Mouse (Mus musculus) heart, embryonic 12.5 days (tissue): ENCODE data around the gene Caprin2. TPM values are rescaled to one million over a fixed set of nuclear protein-coding genes. Genes with fewer than 3 reads are reported as not detected.

Experiments used
- ATAC-seq: fragments of 200-750 bp; cut with Nextera tagmentation; 2 replicates; pipeline ENCODE4 v1.8.0; 2017; ENCODE audit warnings: moderate TSS enrichment, moderate library complexity; ENCODE audit not compliant: insufficient number of reproducible peaks, low FRiP score
- H3K27ac ChIP-seq: fragments of 300-500 bp; sonication (generic); 2 replicates; pipeline ENCODE4 v1.5.1; 2016; ENCODE audit warnings: mild to moderate bottlenecking, moderate library complexity; ENCODE audit not compliant: poor library complexity, severe bottlenecking
- H3K27me3 ChIP-seq: fragments of 300-500 bp; sonication (generic); replicated peaks from 2 replicates; pipeline ENCODE4 v1.6.1; 2016; ENCODE audit warnings: mild to moderate bottlenecking, moderate library complexity
- H3K36me3 ChIP-seq: fragments of 300-500 bp; sonication (generic); 2 replicates; pipeline ENCODE4 v1.6.1; 2016; ENCODE audit warnings: mild to moderate bottlenecking, moderate library complexity
- H3K4me1 ChIP-seq: fragments of 300-500 bp; sonication (generic); replicated peaks from 2 replicates; pipeline ENCODE4 v1.6.1; 2016; ENCODE audit warnings: mild to moderate bottlenecking
- H3K4me2 ChIP-seq: fragments of 300-500 bp; sonication (generic); 2 replicates; pipeline ENCODE4 v1.6.1; 2016; ENCODE audit warnings: mild to moderate bottlenecking, moderate library complexity
- H3K4me3 ChIP-seq: fragments of 300-500 bp; sonication (generic); 2 replicates; pipeline ENCODE4 v1.5.1; 2016; ENCODE audit warnings: mild to moderate bottlenecking
- H3K9ac ChIP-seq: fragments of 300-500 bp; sonication (generic); 2 replicates; pipeline ENCODE4 v1.6.1; 2016; ENCODE audit warnings: mild to moderate bottlenecking, moderate library complexity
- H3K9me3 ChIP-seq: fragments of 300-500 bp; sonication (generic); replicated peaks from 2 replicates; pipeline ENCODE4 v1.6.1; 2016; ENCODE audit warnings: mild to moderate bottlenecking, moderate library complexity
- WGBS: fragments of 180-500 bp; shearing (Covaris S2); methylation state at CpG from one replicate; pipeline ENCODE4 v1.1.7; 2016; 5-methylcytosine and 5-hydroxymethylcytosine counted together
- polyA plus RNA-seq: library from polyadenylated mRNA; unstranded; fragments of >200 nt; fragmentation: Nextera tagmentation; extraction: Ambion mirVana; gene quantifications from 2 replicates; pipeline ENCODE4 v1.2.1, GENCODE M21; 2016

Gene Caprin2
- polyA plus RNA-seq, 1 experiment from 2014 or later: 18.3 TPM

- 38% methylated on average over 3 of the region's 3 CpGs for WGBS
- H3K27me3 ChIP-seq: no peaks in the 10 kb centered on the region
- no peaks in the 10 kb centered on the region for H3K36me3 ChIP-seq
- no peak for ATAC-seq
- H3K9me3 ChIP-seq: no peaks in the 10 kb centered on the region
- peaks cover 5% of the 10 kb centered on the region; the same call in 1 of the 2 replicates for H3K4me1 ChIP-seq
- peak overlapping the region; percentile 97 for H3K4me2 ChIP-seq
- H3K9ac ChIP-seq: no peak overlapping the region
- H3K4me3 ChIP-seq: peak overlapping the region; percentile 93
- H3K27ac ChIP-seq: no peak overlapping the region
Measured at GRCm38 (mm10) chr6:148831728-148832121, 64.3 kb downstream of the Caprin2 start.

- peak within 1 kb of the TSS; percentile 93 for H3K4me3 ChIP-seq
- H3K9me3 ChIP-seq: no peaks in the 10 kb centered on the region
- under 1% methylated on average over 47 of the region's 47 CpGs for WGBS
- H3K4me1 ChIP-seq: peaks cover 5% of the 10 kb centered on the region; the same call in 1 of the 2 replicates
- ATAC-seq: peak; percentile 97
- H3K27me3 ChIP-seq: no peaks in the 10 kb centered on the region
- peak within 1 kb of the TSS; percentile 97 for H3K4me2 ChIP-seq
- H3K9ac ChIP-seq: peak within 1 kb of the TSS; percentile 84
- H3K27ac ChIP-seq: peak within 1 kb of the TSS; percentile 32
- no peaks in the 10 kb centered on the region for H3K36me3 ChIP-seq
Measured at GRCm38 (mm10) chr6:148830748-148831727, 65.0 kb downstream of the Caprin2 start, which contains the start of gene Ipo8. TSS of gene Ipo8 (minus strand) at chr6:148831467.

- H3K9ac ChIP-seq: peak overlapping the region; percentile 84
- WGBS: 15% methylated on average over 3 of the region's 3 CpGs
- H3K27me3 ChIP-seq: no peaks in the 10 kb centered on the region
- no peak overlapping the region for H3K27ac ChIP-seq
- ATAC-seq: no peak
- peak overlapping the region; percentile 93 for H3K4me3 ChIP-seq
- H3K4me1 ChIP-seq: peaks cover 5% of the 10 kb centered on the region; the same call in 1 of the 2 replicates
- no peaks in the 10 kb centered on the region for H3K36me3 ChIP-seq
- H3K9me3 ChIP-seq: no peaks in the 10 kb centered on the region
- H3K4me2 ChIP-seq: peak overlapping the region; percentile 97
Measured at GRCm38 (mm10) chr6:148830355-148830747, 65.7 kb downstream of the Caprin2 start.

DNA sequence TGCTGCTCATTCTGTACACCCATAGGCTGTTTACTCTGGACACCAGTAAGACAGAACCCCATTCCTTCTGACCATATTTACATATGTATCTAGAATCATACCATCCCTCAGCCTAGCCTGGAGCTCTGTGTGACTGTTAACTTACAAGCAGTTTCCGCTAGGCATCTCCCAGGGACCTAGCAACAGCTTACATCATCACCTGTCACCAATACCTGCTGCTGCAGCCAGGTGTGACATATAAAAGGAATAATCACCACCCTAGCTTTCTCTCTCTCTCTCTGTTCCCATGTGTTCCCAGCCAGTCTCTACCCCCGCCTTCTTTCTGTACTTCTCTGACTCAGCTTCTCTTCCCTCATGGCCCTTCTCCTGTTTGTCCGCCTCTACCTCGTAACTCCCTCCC is 69.9 kb downstream of the Caprin2 start:
- H3K9ac ChIP-seq: no peak overlapping the region
- peaks cover 5% of the 10 kb centered on the region; the same call in 1 of the 2 replicates for H3K4me1 ChIP-seq
- H3K4me3 ChIP-seq: no peak overlapping the region
- H3K9me3 ChIP-seq: no peaks in the 10 kb centered on the region
- 90% methylated on average over 4 of the region's 4 CpGs for WGBS
- no peak overlapping the region for H3K27ac ChIP-seq
- no peaks in the 10 kb centered on the region for H3K27me3 ChIP-seq
- no peak for ATAC-seq
- no peak overlapping the region for H3K4me2 ChIP-seq
- H3K36me3 ChIP-seq: peaks cover 13% of the 10 kb centered on the region

- Histone ChIP-seq H3K4me2 (no peak overlapping the region), H3K9ac (no peak overlapping the region), H3K27me3 (no peaks in the 10 kb centered on the region), H3K9me3 (no peaks in the 10 kb centered on the region), H3K27ac (no peak overlapping the region), H3K4me3 (no peak overlapping the region), H3K4me1 (no peaks in the 10 kb centered on the region), H3K36me3 (peaks cover 55% of the 10 kb centered on the region)
- WGBS: 88% methylated on average over 4 of the region's 4 CpGs
- no peak for ATAC-seq
Measured at GRCm38 (mm10) chr6:148818624-148819343, 77.3 kb downstream of the Caprin2 start.

DNA sequence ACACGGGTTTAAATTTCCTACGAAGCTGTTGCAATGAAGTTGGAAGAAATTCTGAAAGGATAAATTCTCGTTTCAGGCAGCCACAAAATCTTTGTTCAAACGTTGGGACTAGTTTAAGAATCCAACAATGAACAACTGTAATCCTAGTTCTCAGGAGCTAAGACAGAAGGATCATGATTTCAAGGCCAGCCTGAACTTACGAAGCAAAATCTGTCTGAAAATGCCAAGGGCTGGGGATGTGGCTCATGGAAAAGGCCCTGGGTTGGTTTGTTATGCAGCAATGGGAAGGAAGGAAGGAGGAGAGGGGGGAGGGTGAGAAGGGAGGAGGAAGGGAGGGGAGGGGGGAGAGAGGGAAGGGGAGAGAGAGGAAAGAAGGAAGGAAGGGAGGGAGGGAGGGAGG is 79.3 kb downstream of the Caprin2 start:
- H3K36me3 ChIP-seq: peaks cover 61% of the 10 kb centered on the region
- H3K27me3 ChIP-seq: no peaks in the 10 kb centered on the region
- H3K4me1 ChIP-seq: no peaks in the 10 kb centered on the region
- no peaks in the 10 kb centered on the region for H3K9me3 ChIP-seq
- no peak overlapping the region for H3K27ac ChIP-seq
- no peak for ATAC-seq
- H3K4me2 ChIP-seq: no peak overlapping the region
- WGBS: 81% methylated on average over 5 of the region's 5 CpGs
- H3K4me3 ChIP-seq: no peak overlapping the region
- no peak overlapping the region for H3K9ac ChIP-seq

- ATAC-seq: no peak
- Histone ChIP-seq H3K27ac (no peak overlapping the region), H3K4me1 (no peaks in the 10 kb centered on the region), H3K9me3 (no peaks in the 10 kb centered on the region), H3K27me3 (no peaks in the 10 kb centered on the region), H3K4me3 (no peak overlapping the region), H3K36me3 (peaks cover 68% of the 10 kb centered on the region), H3K4me2 (no peak overlapping the region), H3K9ac (no peak overlapping the region)
- WGBS: 84% methylated on average over 2 of the region's 2 CpGs
Measured at GRCm38 (mm10) chr6:148811117-148811516, 84.9 kb downstream of the Caprin2 start.

- Histone ChIP-seq H3K4me2 (no peak overlapping the region), H3K27ac (no peak overlapping the region), H3K9ac (no peak overlapping the region), H3K36me3 (peaks cover 60% of the 10 kb centered on the region), H3K4me3 (no peak overlapping the region), H3K4me1 (no peaks in the 10 kb centered on the region), H3K27me3 (no peaks in the 10 kb centered on the region), H3K9me3 (no peaks in the 10 kb centered on the region)
- no peak for ATAC-seq
- 80% methylated on average over 4 of the region's 4 CpGs for WGBS
Measured at GRCm38 (mm10) chr6:148799773-148800172, 96.3 kb downstream of the Caprin2 start.

- ATAC-seq: no peak
- 72% methylated on average over 2 of the region's 2 CpGs for WGBS
- no peaks in the 10 kb centered on the region for H3K9me3 ChIP-seq
- no peak overlapping the region for H3K4me2 ChIP-seq
- no peak overlapping the region for H3K4me3 ChIP-seq
- peaks cover 47% of the 10 kb centered on the region for H3K36me3 ChIP-seq
- no peaks in the 10 kb centered on the region for H3K27me3 ChIP-seq
- H3K27ac ChIP-seq: no peak overlapping the region
- H3K9ac ChIP-seq: no peak overlapping the region
- no peaks in the 10 kb centered on the region for H3K4me1 ChIP-seq
Measured at GRCm38 (mm10) chr6:148795145-148795544, 100.9 kb downstream of the Caprin2 start.
